Mouse (Mus musculus): Measurements from ENCODE around the gene Cand2. TPM values are rescaled to one million over a fixed set of nuclear protein-coding genes. Genes with fewer than 3 reads are reported as not detected.

Cand2 gene
- polyA plus RNA-seq, 1 experiment, result 0.44 TPM

Other genes starting within 250 kb of the Cand2 start
- 9.7 and 10.0 TPM in 2 replicates for gene Tsen2, start 229.9 kb upstream of the Cand2 start, polyA plus RNA-seq (2012; ENCODE audit: insufficient read depth, insufficient read length, missing spikeins)
- not detected in 2 replicates for gene Mkrn2os, start 182.0 kb upstream of the Cand2 start, polyA plus RNA-seq (2012; ENCODE audit: insufficient read depth, insufficient read length, missing spikeins)
- 20.5 and 34.1 TPM in 2 replicates for gene Mkrn2, start 172.6 kb upstream of the Cand2 start, polyA plus RNA-seq (2012; ENCODE audit: insufficient read depth, insufficient read length, missing spikeins)
- gene Raf1, start 97.9 kb upstream of the Cand2 start, polyA plus RNA-seq (2012; ENCODE audit: insufficient read depth, insufficient read length, missing spikeins), result 70.3 and 114 TPM in 2 replicates
- gene Tmem40, start 12.1 kb upstream of the Cand2 start, polyA plus RNA-seq (2012; ENCODE audit: insufficient read depth, insufficient read length, missing spikeins), result not detected in 2 replicates
- gene Rpl32, start 34.2 kb downstream of the Cand2 start, polyA plus RNA-seq (2012; ENCODE audit: insufficient read depth, insufficient read length, missing spikeins), result 1,120 and 1,124 TPM in 2 replicates
- gene Efcab12, start 63.9 kb downstream of the Cand2 start, polyA plus RNA-seq (2012; ENCODE audit: insufficient read depth, insufficient read length, missing spikeins), result 0.46 TPM in 1 of 2 replicates, not detected in the other
- gene Mbd4, start 78.8 kb downstream of the Cand2 start, polyA plus RNA-seq (2012; ENCODE audit: insufficient read depth, insufficient read length, missing spikeins), result 0.48 and 1.0 TPM in 2 replicates
- 2.0 and 3.7 TPM in 2 replicates for gene Ift122, start 78.9 kb downstream of the Cand2 start, polyA plus RNA-seq (2012; ENCODE audit: insufficient read depth, insufficient read length, missing spikeins)
- not detected in 2 replicates for gene Rho, start 157.2 kb downstream of the Cand2 start, polyA plus RNA-seq (2012; ENCODE audit: insufficient read depth, insufficient read length, missing spikeins)
- gene H1foo, start 170.4 kb downstream of the Cand2 start, polyA plus RNA-seq (2012; ENCODE audit: insufficient read depth, insufficient read length, missing spikeins), result not detected in 2 replicates
- gene Plxnd1, start 220.5 kb downstream of the Cand2 start, polyA plus RNA-seq (2012; ENCODE audit: insufficient read depth, insufficient read length, missing spikeins), result 20.2 and 24.0 TPM in 2 replicates